Mouse (Mus musculus): Measurements from ENCODE around the gene Fam78b. TPM values are rescaled to one million over a fixed set of nuclear protein-coding genes. Genes with fewer than 3 reads are reported as not detected.

The Fam78b gene
- polyA plus RNA-seq, 1 experiment from 2014 or later: 0.79 TPM

DNA sequence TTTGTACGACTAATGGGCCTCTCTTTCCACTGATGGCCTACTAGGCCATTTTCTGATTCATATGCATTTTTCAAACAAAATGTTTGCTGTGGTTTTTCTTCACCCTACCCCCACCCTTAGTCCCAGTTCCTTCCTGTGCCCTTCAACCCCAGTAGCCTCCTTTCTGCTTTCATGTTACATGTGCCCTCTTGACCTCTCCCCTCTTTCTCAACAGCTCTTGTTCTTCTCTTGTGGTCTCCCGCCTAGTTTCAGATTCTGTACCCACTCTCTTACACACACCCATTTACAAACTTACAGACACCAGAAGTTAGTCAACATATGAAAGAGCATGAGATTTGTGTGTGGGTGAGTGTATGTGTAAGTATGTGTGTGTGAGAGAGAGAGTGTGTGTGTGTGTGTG, 3.4 kb downstream of the Fam78b start:
- WGBS: 59% methylated on average over 2 of the region's 2 CpGs
- no peak for ATAC-seq (ENCODE audit: insufficient number of reproducible peaks, low FRiP score, low TSS enrichment, low read depth)
- no peak overlapping the region for H3K9ac ChIP-seq
- no peak overlapping the region for H3K4me3 ChIP-seq (replicated peaks)
- H3K27me3 ChIP-seq: peaks cover 24% of the 10 kb centered on the region
- peaks cover 15% of the 10 kb centered on the region for H3K4me1 ChIP-seq
- H3K9me3 ChIP-seq (replicated peaks): no peaks in the 10 kb centered on the region
- no peak overlapping the region for H3K4me2 ChIP-seq (replicated peaks)
- no peaks in the 10 kb centered on the region for H3K36me3 ChIP-seq
- no peak overlapping the region for H3K27ac ChIP-seq (replicated peaks)

DNA sequence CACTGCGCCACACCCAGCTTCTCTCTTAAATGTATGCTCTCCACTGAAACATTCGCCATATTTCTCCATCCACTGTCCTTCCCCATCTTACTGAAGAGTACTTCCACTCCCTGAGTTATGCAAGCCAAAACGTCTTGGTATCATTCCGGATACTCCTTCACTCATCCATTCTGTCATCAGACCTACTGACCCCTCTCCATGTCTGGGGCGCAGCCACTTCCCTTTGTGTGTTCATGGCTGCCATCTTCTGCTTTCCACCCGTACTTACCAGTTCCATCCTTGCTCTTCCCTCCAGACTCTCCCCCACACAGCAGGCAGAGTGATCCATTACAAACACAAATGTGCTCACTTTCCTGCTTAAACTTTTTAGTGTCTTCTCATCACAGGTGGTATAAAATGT, 6.1 kb downstream of the Fam78b start:
- Histone ChIP-seq H3K4me3 (replicated peaks) (no peak overlapping the region), H3K27me3 (peaks cover 12% of the 10 kb centered on the region), H3K27ac (replicated peaks) (no peak overlapping the region), H3K4me2 (replicated peaks) (no peak overlapping the region), H3K4me1 (peaks cover 4% of the 10 kb centered on the region), H3K9ac (no peak overlapping the region), H3K36me3 (no peaks in the 10 kb centered on the region), H3K9me3 (replicated peaks) (no peaks in the 10 kb centered on the region)
- no peak for ATAC-seq (ENCODE audit: insufficient number of reproducible peaks, low FRiP score, low TSS enrichment, low read depth)
- WGBS: 81% methylated on average over 6 of the region's 6 CpGs

- H3K4me3 ChIP-seq (replicated peaks): no peak overlapping the region
- no peak overlapping the region for H3K27ac ChIP-seq (replicated peaks)
- H3K4me2 ChIP-seq (replicated peaks): no peak overlapping the region
- WGBS: 79% methylated on average over 9 of the region's 9 CpGs
- no peaks in the 10 kb centered on the region for H3K27me3 ChIP-seq
- H3K4me1 ChIP-seq: no peaks in the 10 kb centered on the region
- H3K9me3 ChIP-seq (replicated peaks): no peaks in the 10 kb centered on the region
- ATAC-seq (ENCODE audit: insufficient number of reproducible peaks, low FRiP score, low TSS enrichment, low read depth): no peak
- no peaks in the 10 kb centered on the region for H3K36me3 ChIP-seq
- no peak overlapping the region for H3K9ac ChIP-seq
Measured at GRCm38 (mm10) chr1:167010190-167010589, 9.0 kb downstream of the Fam78b start.

GRCm38 (mm10) chr1:167011301-167011700, 10.1 kb downstream of the Fam78b start:
- Histone ChIP-seq H3K27ac (replicated peaks) (no peak overlapping the region), H3K27me3 (no peaks in the 10 kb centered on the region), H3K9ac (no peak overlapping the region), H3K4me1 (no peaks in the 10 kb centered on the region), H3K36me3 (no peaks in the 10 kb centered on the region), H3K9me3 (replicated peaks) (no peaks in the 10 kb centered on the region), H3K4me2 (replicated peaks) (no peak overlapping the region), H3K4me3 (replicated peaks) (no peak overlapping the region)
- ATAC-seq (ENCODE audit: insufficient number of reproducible peaks, low FRiP score, low TSS enrichment, low read depth): no peak
- 37% methylated on average over 6 of the region's 6 CpGs for WGBS

- no peaks in the 10 kb centered on the region for H3K36me3 ChIP-seq
- H3K27me3 ChIP-seq: no peaks in the 10 kb centered on the region
- H3K9me3 ChIP-seq (replicated peaks): no peaks in the 10 kb centered on the region
- WGBS: 88% methylated on average over 8 of the region's 8 CpGs
- no peaks in the 10 kb centered on the region for H3K4me1 ChIP-seq
- no peak overlapping the region for H3K4me3 ChIP-seq (replicated peaks)
- no peak overlapping the region for H3K9ac ChIP-seq
- H3K27ac ChIP-seq (replicated peaks): no peak overlapping the region
- ATAC-seq (ENCODE audit: insufficient number of reproducible peaks, low FRiP score, low TSS enrichment, low read depth): no peak
- no peak overlapping the region for H3K4me2 ChIP-seq (replicated peaks)
Measured at GRCm38 (mm10) chr1:167012616-167013015, 11.4 kb downstream of the Fam78b start.

GRCm38 (mm10) chr1:167013234-167013864, 12.1 kb downstream of the Fam78b start:
- peak; percentile 76 for ATAC-seq (ENCODE audit: insufficient number of reproducible peaks, low FRiP score, low TSS enrichment, low read depth)

DNA sequence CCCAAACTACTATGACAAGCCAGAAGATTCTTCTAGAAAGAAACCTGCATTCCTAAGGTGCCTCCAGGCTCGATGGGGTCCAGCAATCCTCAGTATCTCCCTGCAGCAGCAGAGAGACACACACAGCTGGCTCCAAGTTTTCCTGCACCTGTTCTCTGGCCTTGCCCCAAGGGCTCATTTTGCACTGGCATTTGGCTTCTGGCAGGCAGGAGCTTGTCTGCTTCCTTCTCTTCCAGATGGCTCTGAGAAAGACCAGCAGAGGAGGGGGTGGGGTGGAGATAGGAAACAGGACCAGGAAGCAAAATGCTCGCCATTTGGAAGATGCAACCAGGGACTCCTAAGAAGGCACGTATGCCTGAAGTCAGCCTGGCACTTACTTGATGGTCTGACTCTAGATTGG, 15.1 kb downstream of the Fam78b start:
- whole genome bisulfite sequencing: 42% methylated on average over 3 of the region's 3 CpGs
- no peak for ATAC-seq (ENCODE audit: insufficient number of reproducible peaks, low FRiP score, low TSS enrichment, low read depth)
- no peak overlapping the region for H3K9ac ChIP-seq
- H3K4me3 ChIP-seq (replicated peaks): no peak overlapping the region
- H3K9me3 ChIP-seq (replicated peaks): no peaks in the 10 kb centered on the region
- H3K27me3 ChIP-seq: no peaks in the 10 kb centered on the region
- H3K27ac ChIP-seq (replicated peaks): no peak overlapping the region
- H3K4me2 ChIP-seq (replicated peaks): no peak overlapping the region
- H3K36me3 ChIP-seq: no peaks in the 10 kb centered on the region
- no peaks in the 10 kb centered on the region for H3K4me1 ChIP-seq

More at GRCm38 (mm10) chr1:167013234-167013864, 12.1 kb downstream of the Fam78b start:
- Histone ChIP-seq H3K36me3 (no peaks in the 10 kb centered on the region), H3K9me3 (replicated peaks) (no peaks in the 10 kb centered on the region), H3K4me2 (replicated peaks) (no peak overlapping the region), H3K4me3 (replicated peaks) (no peak overlapping the region), H3K4me1 (no peaks in the 10 kb centered on the region), H3K9ac (no peak overlapping the region), H3K27ac (replicated peaks) (no peak overlapping the region), H3K27me3 (no peaks in the 10 kb centered on the region)
- 35% methylated on average over 7 of the region's 7 CpGs for WGBS

DNA sequence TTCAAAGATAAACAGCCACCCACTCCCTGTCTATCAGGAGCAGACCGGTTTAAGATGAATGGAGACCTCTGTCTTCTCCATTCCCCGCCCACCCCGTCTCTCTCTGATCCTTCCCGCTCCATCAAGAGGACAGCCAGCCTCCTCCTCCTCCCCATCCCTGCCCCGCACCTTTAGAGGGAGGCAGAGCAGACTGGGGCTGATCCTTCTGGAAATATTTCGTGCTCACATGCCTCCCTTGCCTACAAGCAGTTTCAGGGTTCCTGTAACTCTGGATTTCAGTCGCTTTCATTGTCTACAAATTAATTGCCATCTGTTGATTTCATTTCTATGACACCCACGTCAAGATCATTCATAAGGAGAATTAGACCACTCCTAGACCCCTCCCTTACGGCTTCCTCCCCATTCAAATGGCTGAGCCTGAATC, 20.8 kb downstream of the Fam78b start:
- no peaks in the 10 kb centered on the region for H3K27me3 ChIP-seq
- H3K4me2 ChIP-seq (replicated peaks): no peak overlapping the region
- H3K9me3 ChIP-seq (replicated peaks): no peaks in the 10 kb centered on the region
- ATAC-seq (ENCODE audit: insufficient number of reproducible peaks, low FRiP score, low TSS enrichment, low read depth): no peak
- H3K4me3 ChIP-seq (replicated peaks): no peak overlapping the region
- 23% methylated on average over 9 of the region's 9 CpGs for WGBS
- no peak overlapping the region for H3K9ac ChIP-seq
- no peaks in the 10 kb centered on the region for H3K36me3 ChIP-seq
- H3K4me1 ChIP-seq: no peaks in the 10 kb centered on the region
- H3K27ac ChIP-seq (replicated peaks): no peak overlapping the region

GRCm38 (mm10) chr1:167022541-167023121, 21.4 kb downstream of the Fam78b start:
- no peak overlapping the region for H3K27ac ChIP-seq (replicated peaks)
- H3K9me3 ChIP-seq (replicated peaks): no peaks in the 10 kb centered on the region
- ATAC-seq (ENCODE audit: insufficient number of reproducible peaks, low FRiP score, low TSS enrichment, low read depth): no peak
- H3K4me3 ChIP-seq (replicated peaks): no peak overlapping the region
- H3K4me1 ChIP-seq: no peaks in the 10 kb centered on the region
- no peaks in the 10 kb centered on the region for H3K36me3 ChIP-seq
- WGBS: 50% methylated on average over 7 of the region's 8 CpGs
- no peak overlapping the region for H3K9ac ChIP-seq
- no peaks in the 10 kb centered on the region for H3K27me3 ChIP-seq
- H3K4me2 ChIP-seq (replicated peaks): no peak overlapping the region

DNA sequence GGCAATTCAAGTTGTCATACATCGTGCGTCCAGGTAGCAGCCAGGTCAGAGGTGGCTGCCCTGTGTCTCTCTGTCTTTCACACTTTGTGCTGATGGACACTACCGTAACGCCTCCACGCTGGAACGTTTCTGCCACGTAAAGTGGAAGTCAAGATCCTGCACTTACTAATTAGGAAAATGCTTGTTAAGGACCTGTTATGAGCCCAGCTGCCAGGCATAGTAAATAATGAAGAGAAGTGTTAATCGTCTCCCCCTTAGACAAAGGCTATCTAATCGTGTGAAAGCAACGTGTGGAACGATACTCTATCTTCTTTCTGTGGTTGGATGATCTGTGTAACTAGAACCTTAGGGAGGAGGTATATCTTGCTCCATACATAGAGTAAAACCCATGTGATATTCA, 22.6 kb downstream of the Fam78b start:
- H3K4me2 ChIP-seq (replicated peaks): no peak overlapping the region
- no peaks in the 10 kb centered on the region for H3K4me1 ChIP-seq
- H3K27ac ChIP-seq (replicated peaks): no peak overlapping the region
- no peak overlapping the region for H3K9ac ChIP-seq
- no peaks in the 10 kb centered on the region for H3K9me3 ChIP-seq (replicated peaks)
- no peak overlapping the region for H3K4me3 ChIP-seq (replicated peaks)
- H3K36me3 ChIP-seq: no peaks in the 10 kb centered on the region
- WGBS: 89% methylated on average over 11 of the region's 11 CpGs
- ATAC-seq (ENCODE audit: insufficient number of reproducible peaks, low FRiP score, low TSS enrichment, low read depth): no peak
- H3K27me3 ChIP-seq: no peaks in the 10 kb centered on the region

DNA sequence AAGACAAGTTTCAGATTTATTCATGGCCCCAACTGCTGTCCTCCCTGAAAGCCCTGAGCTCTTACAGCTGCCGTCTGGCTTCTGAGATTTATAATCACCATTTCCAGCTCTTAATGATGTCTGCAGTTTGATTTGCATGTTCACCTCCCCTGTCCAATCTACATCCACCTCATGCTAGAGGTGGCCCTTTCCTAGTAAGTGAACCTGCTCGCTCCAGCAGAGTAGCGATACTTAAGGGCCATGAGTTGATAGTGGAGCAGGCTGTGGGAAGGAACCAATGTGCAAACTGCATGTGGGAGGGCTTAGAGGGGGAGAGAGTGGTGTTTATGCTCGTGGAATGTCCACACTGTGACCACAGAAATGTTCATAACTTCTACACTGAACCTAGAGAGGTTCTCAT, 23.7 kb downstream of the Fam78b start:
- Histone ChIP-seq H3K27ac (replicated peaks) (no peak overlapping the region), H3K4me2 (replicated peaks) (no peak overlapping the region), H3K27me3 (no peaks in the 10 kb centered on the region), H3K4me1 (no peaks in the 10 kb centered on the region), H3K9ac (no peak overlapping the region), H3K36me3 (no peaks in the 10 kb centered on the region), H3K9me3 (replicated peaks) (no peaks in the 10 kb centered on the region), H3K4me3 (replicated peaks) (no peak overlapping the region)
- ATAC-seq (ENCODE audit: insufficient number of reproducible peaks, low FRiP score, low TSS enrichment, low read depth): no peak
- 77% methylated on average over 4 of the region's 4 CpGs for WGBS

- Histone ChIP-seq H3K27ac (replicated peaks) (no peak overlapping the region), H3K9ac (no peak overlapping the region), H3K27me3 (no peaks in the 10 kb centered on the region), H3K4me3 (replicated peaks) (no peak overlapping the region), H3K4me2 (replicated peaks) (no peak overlapping the region), H3K36me3 (no peaks in the 10 kb centered on the region), H3K9me3 (replicated peaks) (no peaks in the 10 kb centered on the region), H3K4me1 (no peaks in the 10 kb centered on the region)
- 51% methylated on average over 13 of the region's 13 CpGs for WGBS
- no peak for ATAC-seq (ENCODE audit: insufficient number of reproducible peaks, low FRiP score, low TSS enrichment, low read depth)
Measured at GRCm38 (mm10) chr1:167032046-167032648, 30.9 kb downstream of the Fam78b start.

Data from embryonic facial prominence, embryonic 15.5 days (tissue).